Mouse (Mus musculus) neural tube, embryonic 12.5 days (tissue): Measurements from ENCODE around the gene Synrg. TPM values are rescaled to one million over a fixed set of nuclear protein-coding genes. Genes with fewer than 3 reads are reported as not detected.

ENCODE experiments used
- ATAC-seq: fragments of 200-750 bp; cut with Nextera tagmentation; 2 replicates; pipeline ENCODE4 v1.8.0; 2017; ENCODE audit warnings: low read depth, mild to moderate bottlenecking, moderate TSS enrichment, moderate library complexity; ENCODE audit not compliant: low FRiP score
- H3K27ac ChIP-seq: fragments of 300-500 bp; sonication (generic); 2 replicates; pipeline ENCODE4 v1.5.1; 2016
- H3K27me3 ChIP-seq: fragments of 300-500 bp; sonication (generic); replicated peaks from 2 replicates; pipeline ENCODE4 v1.6.1; 2016; ENCODE audit warnings: mild to moderate bottlenecking
- H3K36me3 ChIP-seq: fragments of 300-500 bp; sonication (generic); 2 replicates; pipeline ENCODE4 v1.6.1; 2016; ENCODE audit warnings: mild to moderate bottlenecking
- H3K4me1 ChIP-seq: fragments of 300-500 bp; sonication (generic); 2 replicates; pipeline ENCODE4 v1.6.1; 2016
- H3K4me2 ChIP-seq: fragments of 300-500 bp; sonication (generic); replicated peaks from 2 replicates; pipeline ENCODE4 v1.6.1; 2016; ENCODE audit warnings: mild to moderate bottlenecking
- H3K4me3 ChIP-seq: fragments of 300-500 bp; sonication (generic); 2 replicates; pipeline ENCODE4 v1.5.1; 2016
- H3K9ac ChIP-seq: fragments of 300-500 bp; sonication (generic); 2 replicates; pipeline ENCODE4 v1.6.1; 2016; ENCODE audit warnings: mild to moderate bottlenecking
- H3K9me3 ChIP-seq: fragments of 300-500 bp; sonication (generic); 2 replicates; pipeline ENCODE4 v1.6.1; 2016; ENCODE audit warnings: mild to moderate bottlenecking
- WGBS: fragments of 180-500 bp; shearing (Covaris S2); methylation state at CpG from one replicate; pipeline ENCODE4 v1.1.7; 2016; 5-methylcytosine and 5-hydroxymethylcytosine counted together
- polyA plus RNA-seq: library from polyadenylated mRNA; unstranded; fragments of >200 nt; fragmentation: Nextera tagmentation; extraction: Ambion mirVana; gene quantifications from 2 replicates; pipeline ENCODE4 v1.2.1, GENCODE M21; 2016

The Synrg gene
- polyA plus RNA-seq, 1 experiment from 2014 or later = 27.9 TPM

DNA sequence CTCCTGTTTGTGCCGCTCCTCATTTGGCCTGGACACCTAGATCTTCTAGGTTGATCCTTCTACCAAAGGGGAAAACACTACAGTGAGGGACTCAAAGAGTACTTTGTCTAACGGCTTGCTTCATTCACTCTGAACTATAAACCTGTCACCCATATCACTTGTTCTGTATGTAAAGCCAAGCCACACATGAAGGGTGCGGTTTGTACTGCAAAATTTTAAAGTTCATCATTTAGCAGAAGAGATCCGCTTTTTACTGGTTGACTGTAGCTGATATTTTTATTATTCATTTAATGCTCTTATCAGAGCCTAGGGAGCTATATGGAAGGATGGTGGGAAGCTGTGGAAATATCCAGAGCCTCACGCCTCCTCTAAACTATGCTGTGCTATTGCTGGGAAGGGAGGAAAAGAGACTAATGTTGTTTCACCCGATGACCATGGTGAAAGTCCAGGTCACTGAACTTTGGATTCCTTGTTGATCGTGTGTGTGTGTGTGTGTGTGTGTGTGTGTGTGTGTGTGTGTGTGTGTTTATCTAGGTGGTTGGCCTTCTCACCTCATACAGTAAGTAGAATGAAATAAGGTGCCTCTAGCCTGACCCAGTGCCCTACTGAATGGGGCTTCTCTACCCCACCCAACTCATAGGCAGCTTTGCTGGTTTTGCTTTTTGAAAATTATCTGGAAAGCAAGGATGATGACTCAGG lies 52.7 kb downstream of the Synrg start:
- peaks cover 10% of the 10 kb centered on the region for H3K4me1 ChIP-seq
- H3K9ac ChIP-seq = no peak overlapping the region
- no peak overlapping the region for H3K4me3 ChIP-seq
- H3K36me3 ChIP-seq = peaks cover 34% of the 10 kb centered on the region
- no peaks in the 10 kb centered on the region for H3K27me3 ChIP-seq
- 84% methylated on average over 7 of the region's 7 CpGs for WGBS
- no peak overlapping the region for H3K4me2 ChIP-seq
- H3K27ac ChIP-seq = no peak overlapping the region
- no peak for ATAC-seq
- H3K9me3 ChIP-seq = no peaks in the 10 kb centered on the region

- H3K36me3 ChIP-seq = peaks cover 87% of the 10 kb centered on the region
- H3K27me3 ChIP-seq = no peaks in the 10 kb centered on the region
- WGBS = 96% methylated on average over 5 of the region's 5 CpGs
- no peak overlapping the region for H3K9ac ChIP-seq
- H3K27ac ChIP-seq = no peak overlapping the region
- ATAC-seq = no peak
- no peak overlapping the region for H3K4me3 ChIP-seq
- no peaks in the 10 kb centered on the region for H3K9me3 ChIP-seq
- no peak overlapping the region for H3K4me2 ChIP-seq
- H3K4me1 ChIP-seq = no peaks in the 10 kb centered on the region
These were observed 63.0 kb downstream of the Synrg start for GRCm38 (mm10) chr11:84027231-84027630.

DNA sequence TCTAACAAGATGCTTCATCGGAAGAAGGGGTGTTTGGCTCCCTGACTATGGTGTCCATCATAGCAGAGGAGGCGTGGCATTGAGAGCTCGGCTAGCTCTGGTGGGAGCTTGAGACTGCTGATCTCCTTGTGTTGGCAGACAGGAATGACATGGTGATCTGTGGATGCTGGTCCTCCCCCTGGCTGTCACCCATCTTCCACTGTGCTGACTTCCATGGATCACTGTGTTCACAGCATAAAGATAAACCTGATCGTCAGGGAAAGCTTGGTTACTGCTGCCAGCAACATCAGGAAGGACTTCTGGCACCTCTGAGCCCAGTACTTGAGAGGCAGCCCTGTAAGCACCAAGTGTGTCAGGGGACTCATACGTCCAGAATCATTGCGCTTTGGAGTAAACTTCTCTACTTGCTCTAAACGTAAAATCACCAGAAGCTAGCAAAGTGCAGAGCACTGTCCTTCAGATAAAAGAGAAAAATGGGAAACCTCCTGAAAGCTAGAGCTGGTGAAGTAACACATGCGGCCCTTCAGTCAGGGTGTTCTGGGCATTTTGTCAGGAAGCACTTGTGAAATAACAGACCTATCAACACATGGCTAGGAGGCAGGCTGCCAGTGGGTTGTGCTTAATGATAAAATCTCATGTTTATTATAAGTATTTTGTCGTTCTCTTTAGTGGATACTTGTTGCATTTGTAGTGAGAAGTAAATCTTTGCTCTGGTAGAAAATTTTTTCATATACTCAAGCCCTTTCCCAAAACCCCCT lies 64.2 kb downstream of the Synrg start:
- no peak overlapping the region for H3K4me3 ChIP-seq
- H3K36me3 ChIP-seq = peaks cover 82% of the 10 kb centered on the region
- H3K4me2 ChIP-seq = no peak overlapping the region
- WGBS = 89% methylated on average over 9 of the region's 9 CpGs
- H3K27ac ChIP-seq = no peak overlapping the region
- H3K9me3 ChIP-seq = no peaks in the 10 kb centered on the region
- H3K27me3 ChIP-seq = no peaks in the 10 kb centered on the region
- H3K9ac ChIP-seq = no peak overlapping the region
- no peak for ATAC-seq
- no peaks in the 10 kb centered on the region for H3K4me1 ChIP-seq

- peaks cover 72% of the 10 kb centered on the region for H3K36me3 ChIP-seq
- 57% methylated on average over 9 of the region's 9 CpGs for WGBS
- no peak overlapping the region for H3K4me3 ChIP-seq
- no peak overlapping the region for H3K9ac ChIP-seq
- ATAC-seq = no peak
- H3K27ac ChIP-seq = no peak overlapping the region
- H3K27me3 ChIP-seq = no peaks in the 10 kb centered on the region
- H3K4me1 ChIP-seq = no peaks in the 10 kb centered on the region
- no peaks in the 10 kb centered on the region for H3K9me3 ChIP-seq
- H3K4me2 ChIP-seq = no peak overlapping the region
These were observed 67.7 kb downstream of the Synrg start for GRCm38 (mm10) chr11:84031971-84032370.

DNA sequence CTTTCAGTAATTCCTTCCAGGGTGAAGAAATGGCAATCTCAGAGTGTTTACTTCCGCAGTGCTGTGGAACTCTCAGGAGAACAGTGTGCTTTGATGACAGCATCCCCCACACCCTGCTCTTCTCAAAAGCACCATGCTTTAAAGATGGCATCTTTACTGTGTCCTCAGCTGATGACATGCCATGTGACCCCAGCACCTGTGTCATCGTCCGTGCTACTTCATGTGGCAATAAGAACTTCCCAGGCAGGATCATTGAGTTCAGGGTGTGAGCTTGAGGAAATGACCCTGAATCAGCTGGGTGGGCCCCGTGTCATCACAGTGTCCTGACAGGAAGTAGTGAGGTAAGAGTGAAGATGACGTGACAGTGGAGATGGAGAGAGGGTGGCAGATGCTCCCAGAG lies 68.3 kb downstream of the Synrg start:
- H3K9me3 ChIP-seq = no peaks in the 10 kb centered on the region
- no peak overlapping the region for H3K27ac ChIP-seq
- no peaks in the 10 kb centered on the region for H3K4me1 ChIP-seq
- no peak overlapping the region for H3K4me3 ChIP-seq
- 84% methylated on average over 5 of the region's 5 CpGs for WGBS
- no peaks in the 10 kb centered on the region for H3K27me3 ChIP-seq
- H3K9ac ChIP-seq = no peak overlapping the region
- H3K4me2 ChIP-seq = no peak overlapping the region
- ATAC-seq = no peak
- peaks cover 67% of the 10 kb centered on the region for H3K36me3 ChIP-seq

DNA sequence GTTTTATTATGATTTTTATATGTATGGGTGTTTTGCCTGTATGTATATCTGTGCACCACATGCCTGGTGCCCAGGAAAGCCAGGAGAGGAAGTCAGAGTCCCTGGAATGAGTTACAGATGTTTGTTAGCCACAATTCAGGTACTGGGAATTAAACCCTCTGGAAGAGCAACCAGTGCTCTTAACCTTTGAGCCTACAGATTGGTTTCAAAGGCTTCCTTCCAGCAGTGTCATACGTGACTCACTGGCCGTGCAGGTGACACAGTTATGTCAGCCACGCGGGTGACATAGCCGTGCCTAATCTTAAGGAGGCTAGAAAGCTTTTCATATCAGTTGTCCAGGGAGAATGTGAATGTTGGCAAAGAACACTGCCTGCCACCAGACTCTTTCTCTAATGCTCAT lies 69.4 kb downstream of the Synrg start:
- H3K9ac ChIP-seq = no peak overlapping the region
- H3K4me1 ChIP-seq = no peaks in the 10 kb centered on the region
- no peak overlapping the region for H3K27ac ChIP-seq
- no peak overlapping the region for H3K4me3 ChIP-seq
- peaks cover 64% of the 10 kb centered on the region for H3K36me3 ChIP-seq
- WGBS = 91% methylated on average over 5 of the region's 5 CpGs
- no peak overlapping the region for H3K4me2 ChIP-seq
- no peaks in the 10 kb centered on the region for H3K27me3 ChIP-seq
- no peaks in the 10 kb centered on the region for H3K9me3 ChIP-seq
- ATAC-seq = no peak

- Histone ChIP-seq H3K4me3 (no peak overlapping the region), H3K27ac (no peak overlapping the region), H3K9me3 (no peaks in the 10 kb centered on the region), H3K36me3 (peaks cover 44% of the 10 kb centered on the region), H3K27me3 (no peaks in the 10 kb centered on the region; the same call in 1 of the 2 replicates), H3K4me2 (no peak overlapping the region), H3K4me1 (peaks cover 29% of the 10 kb centered on the region), H3K9ac (no peak overlapping the region)
- ATAC-seq = no peak
- 90% methylated on average over 6 of the region's 6 CpGs for WGBS
These were observed 76.4 kb downstream of the Synrg start for GRCm38 (mm10) chr11:84040621-84041020.

DNA sequence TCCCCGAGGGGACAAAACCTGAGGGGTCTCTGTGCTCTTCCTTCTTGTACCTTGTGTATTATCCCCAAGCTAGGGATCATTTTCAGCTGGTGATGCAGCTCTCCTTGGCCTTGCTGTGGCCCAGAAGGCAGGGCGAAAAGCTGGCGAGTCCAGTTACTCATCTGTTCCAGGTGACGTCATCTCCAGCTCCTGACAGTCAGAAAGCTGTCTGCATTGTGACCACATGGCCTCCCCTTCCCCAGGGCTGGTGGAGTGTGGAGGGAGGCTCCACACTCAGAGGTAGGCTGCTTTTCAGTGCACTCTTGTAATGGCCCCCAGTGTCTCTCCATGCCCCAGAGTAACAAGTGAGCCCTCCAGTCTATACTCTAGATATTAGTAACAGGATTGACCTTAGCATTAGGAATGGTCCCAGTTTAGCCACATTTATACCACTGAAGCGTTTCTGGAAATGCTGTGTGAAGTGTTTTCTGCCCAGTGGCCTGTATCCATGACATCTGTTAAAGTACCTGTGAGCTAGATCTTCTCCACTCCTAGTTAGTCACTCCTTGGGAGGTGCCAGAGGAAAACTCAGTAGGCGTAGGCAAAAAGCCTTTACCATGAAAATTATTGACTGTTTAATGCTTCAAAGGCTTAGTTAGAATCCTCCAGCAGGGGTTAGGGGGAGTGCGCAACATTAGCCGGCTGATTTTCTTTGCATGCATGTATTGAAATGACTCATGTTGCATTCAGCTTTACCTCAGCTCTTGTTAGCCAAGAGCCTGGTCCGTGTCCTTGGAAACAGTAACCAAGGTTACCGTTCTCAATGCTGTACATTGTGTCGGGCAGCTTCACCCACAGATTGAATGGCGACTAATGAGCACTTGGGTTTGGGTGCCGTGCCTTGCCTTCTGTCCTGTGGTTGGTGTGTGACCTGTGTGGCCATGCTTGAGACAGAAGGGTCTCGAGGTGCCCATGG lies 78.9 kb downstream of the Synrg start:
- Histone ChIP-seq H3K4me1 (peaks cover 29% of the 10 kb centered on the region), H3K4me2 (peak overlapping the region; percentile 21), H3K27ac (no peak overlapping the region), H3K27me3 (no peaks in the 10 kb centered on the region; the same call in 1 of the 2 replicates), H3K9ac (no peak overlapping the region), H3K36me3 (peaks cover 34% of the 10 kb centered on the region), H3K4me3 (no peak overlapping the region), H3K9me3 (no peaks in the 10 kb centered on the region)
- WGBS = 28% methylated on average over 14 of the region's 14 CpGs
- ATAC-seq = peak; percentile 93

GRCm38 (mm10) chr11:84044988-84045387 lies 80.8 kb downstream of the Synrg start:
- Histone ChIP-seq H3K4me2 (no peak overlapping the region), H3K27ac (no peak overlapping the region), H3K9me3 (no peaks in the 10 kb centered on the region), H3K36me3 (peaks cover 17% of the 10 kb centered on the region), H3K27me3 (no peaks in the 10 kb centered on the region; the same call in 1 of the 2 replicates), H3K4me3 (no peak overlapping the region), H3K4me1 (peaks cover 34% of the 10 kb centered on the region), H3K9ac (no peak overlapping the region)
- 26% methylated on average over 1 of the region's 1 CpGs for WGBS
- ATAC-seq = no peak

DNA sequence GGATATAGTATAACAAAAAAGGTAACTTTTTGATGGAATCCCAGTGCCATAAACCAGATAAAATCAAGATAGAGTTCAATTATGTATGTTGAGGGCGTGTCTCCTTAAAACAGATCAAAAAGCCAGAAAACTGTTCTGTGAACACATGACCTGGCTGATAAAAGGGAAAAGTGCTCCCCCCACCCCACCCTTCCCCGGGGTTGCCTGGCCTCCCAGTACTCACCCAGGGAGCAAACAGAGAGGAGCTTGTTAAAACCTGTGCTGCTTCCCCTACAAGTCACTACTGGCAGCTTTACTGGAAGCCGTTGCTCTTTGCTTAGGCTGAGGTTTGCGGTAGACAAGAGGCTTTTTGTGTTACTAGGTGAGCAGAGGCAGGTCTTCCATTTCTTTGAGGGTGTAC lies 83.0 kb downstream of the Synrg start:
- ATAC-seq = no peak
- Histone ChIP-seq H3K36me3 (no peaks in the 10 kb centered on the region), H3K27ac (no peak overlapping the region), H3K9me3 (no peaks in the 10 kb centered on the region), H3K9ac (no peak overlapping the region), H3K4me2 (no peak overlapping the region), H3K4me1 (peaks cover 31% of the 10 kb centered on the region), H3K27me3 (no peaks in the 10 kb centered on the region), H3K4me3 (no peak overlapping the region)
- 78% methylated on average over 4 of the region's 4 CpGs for WGBS

GRCm38 (mm10) chr11:84048411-84048810 lies 84.2 kb downstream of the Synrg start:
- ATAC-seq = no peak
- Histone ChIP-seq H3K4me2 (no peak overlapping the region), H3K9me3 (no peaks in the 10 kb centered on the region), H3K4me3 (no peak overlapping the region), H3K4me1 (peaks cover 22% of the 10 kb centered on the region), H3K27ac (no peak overlapping the region), H3K27me3 (no peaks in the 10 kb centered on the region), H3K9ac (no peak overlapping the region), H3K36me3 (no peaks in the 10 kb centered on the region)
- WGBS = 70% methylated on average over 10 of the region's 10 CpGs

DNA sequence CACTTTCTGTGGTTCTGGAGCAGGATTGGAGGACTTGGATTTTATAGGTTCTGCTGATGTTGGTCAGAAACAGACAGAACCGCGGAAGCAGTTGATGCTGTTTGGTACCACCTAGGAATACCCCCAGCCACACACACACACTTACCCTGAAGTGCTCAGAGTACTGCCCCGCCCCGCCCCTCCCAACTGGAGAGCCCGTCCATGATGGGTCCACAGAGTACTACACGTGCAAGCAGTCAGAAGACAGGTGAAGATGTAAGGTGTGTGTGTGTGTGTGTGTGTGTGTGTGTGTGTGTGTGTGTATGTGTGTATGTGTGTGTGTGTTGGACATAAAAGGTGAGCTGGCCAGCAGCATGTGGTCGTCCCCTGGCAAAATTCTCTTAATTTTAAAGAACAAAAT lies 88.8 kb downstream of the Synrg start:
- H3K36me3 ChIP-seq = no peaks in the 10 kb centered on the region
- no peak for ATAC-seq
- no peak overlapping the region for H3K9ac ChIP-seq
- H3K27me3 ChIP-seq = no peaks in the 10 kb centered on the region
- H3K4me1 ChIP-seq = peaks cover 13% of the 10 kb centered on the region; the same call in 1 of the 2 replicates
- WGBS = 88% methylated on average over 7 of the region's 7 CpGs
- H3K9me3 ChIP-seq = 0 out of 2 replicates have a peak, but pooled peaks cover 7% of the 10 kb centered on the region
- H3K4me3 ChIP-seq = no peak overlapping the region
- no peak overlapping the region for H3K4me2 ChIP-seq
- no peak overlapping the region for H3K27ac ChIP-seq
